Mouse (Mus musculus): ENCODE results near the gene Mfsd4b5. TPM values are rescaled to one million over a fixed set of nuclear protein-coding genes. Genes with fewer than 3 reads are reported as not detected.

The Mfsd4b5 gene
- 0.06 TPM in 1 of 2 replicates, not detected in the other for polyA plus RNA-seq (2015; fragmentation: Nextera tagmentation; extraction: Ambion mirVana)

GRCm38 (mm10) chr10:39986466-39986865 lies at the start of gene Mfsd4b5:
Gene Mfsd4b5 (minus strand): TSS chr10:39986646.
- 92% methylated on average over 12 of the region's 12 CpGs for WGBS
- Histone ChIP-seq H3K4me1 (replicated peaks) (no peaks in the 10 kb centered on the region), H3K9ac (no peak within 1 kb of the TSS), H3K36me3 (no peaks in the 10 kb centered on the region), H3K27me3 (no peaks in the 10 kb centered on the region), H3K9me3 (no peaks in the 10 kb centered on the region), H3K27ac (replicated peaks) (no peak within 1 kb of the TSS), H3K4me2 (no peak within 1 kb of the TSS), H3K4me3 (no peak within 1 kb of the TSS)
- no peak for ATAC-seq (ENCODE audit: low FRiP score, low read depth)

GRCm38 (mm10) chr10:40034956-40035355 lies 48.5 kb upstream of the Mfsd4b5 start:
- ATAC-seq (ENCODE audit: low FRiP score, low read depth) = no peak
- Histone ChIP-seq H3K4me3 (no peak overlapping the region), H3K4me1 (replicated peaks) (0 out of 2 replicates have a peak, but pooled peaks cover 7% of the 10 kb centered on the region), H3K27me3 (no peaks in the 10 kb centered on the region), H3K27ac (replicated peaks) (no peak overlapping the region), H3K4me2 (no peak overlapping the region), H3K9me3 (no peaks in the 10 kb centered on the region), H3K9ac (no peak overlapping the region), H3K36me3 (no peaks in the 10 kb centered on the region)
- 97% methylated on average over 6 of the region's 6 CpGs for whole genome bisulfite sequencing

GRCm38 (mm10) chr10:40032897-40033296 lies 46.5 kb upstream of the Mfsd4b5 start:
- Histone ChIP-seq H3K27me3 (no peaks in the 10 kb centered on the region), H3K27ac (replicated peaks) (no peak overlapping the region), H3K4me1 (replicated peaks) (0 out of 2 replicates have a peak, but pooled peaks cover 7% of the 10 kb centered on the region), H3K4me3 (no peak overlapping the region), H3K9ac (no peak overlapping the region), H3K36me3 (no peaks in the 10 kb centered on the region), H3K4me2 (no peak overlapping the region), H3K9me3 (no peaks in the 10 kb centered on the region)
- no peak for ATAC-seq (ENCODE audit: low FRiP score, low read depth)
- 86% methylated on average over 2 of the region's 2 CpGs for WGBS

- H3K9ac ChIP-seq = no peak overlapping the region
- H3K27me3 ChIP-seq = no peaks in the 10 kb centered on the region
- ATAC-seq (ENCODE audit: low FRiP score, low read depth) = no peak
- WGBS = 91% methylated on average over 6 of the region's 6 CpGs
- H3K4me2 ChIP-seq = no peak overlapping the region
- no peaks in the 10 kb centered on the region for H3K9me3 ChIP-seq
- no peak overlapping the region for H3K27ac ChIP-seq (replicated peaks)
- no peak overlapping the region for H3K4me3 ChIP-seq
- no peaks in the 10 kb centered on the region for H3K36me3 ChIP-seq
- H3K4me1 ChIP-seq (replicated peaks) = no peaks in the 10 kb centered on the region
Measured at GRCm38 (mm10) chr10:40030716-40031115, 44.3 kb upstream of the Mfsd4b5 start.

- Histone ChIP-seq H3K9ac (no peak overlapping the region), H3K4me2 (no peak overlapping the region), H3K27me3 (no peaks in the 10 kb centered on the region), H3K4me3 (no peak overlapping the region), H3K4me1 (replicated peaks) (peaks cover 6% of the 10 kb centered on the region), H3K9me3 (no peaks in the 10 kb centered on the region), H3K27ac (replicated peaks) (no peak overlapping the region), H3K36me3 (no peaks in the 10 kb centered on the region)
- ATAC-seq (ENCODE audit: low FRiP score, low read depth) = no peak
- WGBS = 85% methylated on average over 2 of the region's 2 CpGs
Measured at GRCm38 (mm10) chr10:40029610-40030009, 43.2 kb upstream of the Mfsd4b5 start.

GRCm38 (mm10) chr10:40028091-40028490 lies 41.6 kb upstream of the Mfsd4b5 start:
- Histone ChIP-seq H3K27me3 (no peaks in the 10 kb centered on the region), H3K9ac (no peak overlapping the region), H3K9me3 (no peaks in the 10 kb centered on the region), H3K36me3 (no peaks in the 10 kb centered on the region), H3K4me3 (no peak overlapping the region), H3K4me2 (no peak overlapping the region), H3K27ac (replicated peaks) (no peak overlapping the region), H3K4me1 (replicated peaks) (peaks cover 15% of the 10 kb centered on the region)
- WGBS = 85% methylated on average over 8 of the region's 8 CpGs
- no peak for ATAC-seq (ENCODE audit: low FRiP score, low read depth)

- no peaks in the 10 kb centered on the region for H3K27me3 ChIP-seq
- H3K36me3 ChIP-seq = no peaks in the 10 kb centered on the region
- WGBS = 96% methylated on average over 5 of the region's 5 CpGs
- no peaks in the 10 kb centered on the region for H3K9me3 ChIP-seq
- ATAC-seq (ENCODE audit: low FRiP score, low read depth) = no peak
- H3K4me2 ChIP-seq = no peak overlapping the region
- peaks cover 15% of the 10 kb centered on the region for H3K4me1 ChIP-seq (replicated peaks)
- H3K4me3 ChIP-seq = no peak overlapping the region
- no peak overlapping the region for H3K9ac ChIP-seq
- H3K27ac ChIP-seq (replicated peaks) = no peak overlapping the region
Measured at GRCm38 (mm10) chr10:40026546-40026945, 40.1 kb upstream of the Mfsd4b5 start.

- H3K4me3 ChIP-seq = peak overlapping the region; percentile 83
- peak overlapping the region; percentile 93 for H3K27ac ChIP-seq (replicated peaks)
- peaks cover 15% of the 10 kb centered on the region for H3K4me1 ChIP-seq (replicated peaks)
- no peaks in the 10 kb centered on the region for H3K27me3 ChIP-seq
- no peak for ATAC-seq (ENCODE audit: low FRiP score, low read depth)
- no peaks in the 10 kb centered on the region for H3K9me3 ChIP-seq
- no peaks in the 10 kb centered on the region for H3K36me3 ChIP-seq
- peak overlapping the region; percentile 81 for H3K9ac ChIP-seq
- peak overlapping the region; percentile 94 for H3K4me2 ChIP-seq
- 65% methylated on average over 8 of the region's 8 CpGs for WGBS
Measured at GRCm38 (mm10) chr10:40025560-40025959, 39.1 kb upstream of the Mfsd4b5 start.

- peaks cover 15% of the 10 kb centered on the region for H3K4me1 ChIP-seq (replicated peaks)
- no peaks in the 10 kb centered on the region for H3K27me3 ChIP-seq
- H3K9me3 ChIP-seq = no peaks in the 10 kb centered on the region
- under 1% methylated on average over 46 of the region's 46 CpGs for WGBS
- H3K36me3 ChIP-seq = no peaks in the 10 kb centered on the region
- peak; percentile 98 for ATAC-seq (ENCODE audit: low FRiP score, low read depth)
- H3K4me3 ChIP-seq = peak within 1 kb of the TSS; percentile 83
- peak within 1 kb of the TSS; percentile 81 for H3K9ac ChIP-seq
- peak within 1 kb of the TSS; percentile 93 for H3K27ac ChIP-seq (replicated peaks)
- H3K4me2 ChIP-seq = peak within 1 kb of the TSS; percentile 94
Measured at GRCm38 (mm10) chr10:40024554-40025428, 38.3 kb upstream of the Mfsd4b5 start, which contains the start of gene Mfsd4b1. Gene Mfsd4b1 (minus strand): TSS chr10:40025268.

GRCm38 (mm10) chr10:40020401-40020800 lies 34.0 kb upstream of the Mfsd4b5 start:
- Histone ChIP-seq H3K4me2 (no peak overlapping the region), H3K27me3 (no peaks in the 10 kb centered on the region), H3K9me3 (no peaks in the 10 kb centered on the region), H3K36me3 (no peaks in the 10 kb centered on the region), H3K4me3 (no peak overlapping the region), H3K4me1 (replicated peaks) (peaks cover 12% of the 10 kb centered on the region), H3K27ac (replicated peaks) (no peak overlapping the region), H3K9ac (no peak overlapping the region)
- WGBS = 67% methylated on average over 2 of the region's 2 CpGs
- ATAC-seq (ENCODE audit: low FRiP score, low read depth) = no peak

GRCm38 (mm10) chr10:40019492-40019891 lies 33.0 kb upstream of the Mfsd4b5 start:
- 74% methylated on average over 3 of the region's 3 CpGs for WGBS
- ATAC-seq (ENCODE audit: low FRiP score, low read depth) = no peak

GRCm38 (mm10) chr10:40018261-40018860 lies 31.9 kb upstream of the Mfsd4b5 start:
- Histone ChIP-seq H3K36me3 (no peaks in the 10 kb centered on the region), H3K9ac (no peak overlapping the region), H3K4me1 (replicated peaks) (no peaks in the 10 kb centered on the region), H3K9me3 (no peaks in the 10 kb centered on the region; the same call in 1 of the 2 replicates), H3K4me3 (no peak overlapping the region), H3K27ac (replicated peaks) (no peak overlapping the region), H3K4me2 (no peak overlapping the region), H3K27me3 (no peaks in the 10 kb centered on the region)
- no peak for ATAC-seq (ENCODE audit: low FRiP score, low read depth)
- 84% methylated on average over 5 of the region's 5 CpGs for WGBS

More at GRCm38 (mm10) chr10:40019492-40019891, 33.0 kb upstream of the Mfsd4b5 start:
- no peak overlapping the region for H3K4me3 ChIP-seq
- no peaks in the 10 kb centered on the region for H3K9me3 ChIP-seq
- H3K27me3 ChIP-seq = no peaks in the 10 kb centered on the region
- no peaks in the 10 kb centered on the region for H3K36me3 ChIP-seq
- no peak overlapping the region for H3K9ac ChIP-seq
- no peak overlapping the region for H3K27ac ChIP-seq (replicated peaks)
- H3K4me1 ChIP-seq (replicated peaks) = peaks cover 7% of the 10 kb centered on the region
- no peak overlapping the region for H3K4me2 ChIP-seq

All from hindbrain, embryonic 15.5 days (tissue).